Mouse (Mus musculus): Measurements from ENCODE around the gene Tbcd. TPM values are rescaled to one million over a fixed set of nuclear protein-coding genes. Genes with fewer than 3 reads are reported as not detected.

Gene Tbcd
- total and polyA plus RNA-seq, 2 experiments, result 23.5 to 31.8 TPM

- no peaks in the 10 kb centered on the region; the same call in 1 of the 2 replicates for H3K36me3 ChIP-seq (ENCODE audit: control insufficient read depth, insufficient read depth, low read length)
- no peak overlapping the region for H3K4me3 ChIP-seq (ENCODE audit: insufficient read depth, low read depth, low read length)
- no peak overlapping the region for H3K9ac ChIP-seq (ENCODE audit: low read depth, low read length)
- H3K27ac ChIP-seq (replicated peaks; ENCODE audit: insufficient read depth, low read depth, low read length), result no peak overlapping the region
- WGBS, result 94% methylated on average over 6 of the region's 6 CpGs
- no peak for DNase-seq (ENCODE audit: extremely low read depth, low read depth, low spot score)
- H3K27me3 ChIP-seq (ENCODE audit: control insufficient read depth, insufficient read depth, low read length), result no peaks in the 10 kb centered on the region
- no peak for TF ChIP-seq POLR2A (IDR thresholded peaks at IDR 0.05; ENCODE audit: extremely low read depth, insufficient read depth, low read length)
- no peak for TF ChIP-seq CTCF (IDR thresholded peaks at IDR 0.05; ENCODE audit: low read depth, low read length)
- no peaks in the 10 kb centered on the region for H3K4me1 ChIP-seq (ENCODE audit: control insufficient read depth, insufficient read depth, low read length)
- no peaks in the 10 kb centered on the region for H3K79me2 ChIP-seq (ENCODE audit: control insufficient read depth, insufficient read depth, low read length)
These were observed 177.8 kb downstream of the Tbcd start for GRCm38 (mm10) chr11:121629529-121629928.

DNA sequence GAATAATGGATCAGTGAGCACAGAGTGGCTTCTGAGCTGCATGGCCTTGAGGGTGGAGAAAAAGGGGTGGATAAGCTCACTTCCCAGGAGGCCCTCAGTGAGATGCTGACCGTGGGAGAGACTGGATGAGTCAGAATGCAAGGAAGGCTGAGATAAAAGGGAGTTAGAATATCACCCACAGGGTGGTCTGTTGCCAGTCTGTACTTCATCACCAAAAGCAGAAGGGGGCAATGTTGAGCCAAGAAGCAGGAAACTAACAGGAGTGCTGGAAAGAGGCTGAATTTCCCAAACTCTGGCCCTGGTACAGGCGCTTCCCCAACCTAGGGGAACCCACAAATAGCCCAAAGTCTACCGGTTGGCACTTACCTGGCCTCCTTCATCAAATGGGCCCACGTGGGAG, 178.7 kb downstream of the Tbcd start:
- Histone ChIP-seq H3K27ac (replicated peaks; ENCODE audit: insufficient read depth, low read depth, low read length) (no peak overlapping the region), H3K79me2 (ENCODE audit: control insufficient read depth, insufficient read depth, low read length) (no peaks in the 10 kb centered on the region), H3K4me1 (ENCODE audit: control insufficient read depth, insufficient read depth, low read length) (no peaks in the 10 kb centered on the region), H3K27me3 (ENCODE audit: control insufficient read depth, insufficient read depth, low read length) (no peaks in the 10 kb centered on the region), H3K36me3 (ENCODE audit: control insufficient read depth, insufficient read depth, low read length) (no peaks in the 10 kb centered on the region; the same call in 1 of the 2 replicates), H3K9ac (ENCODE audit: low read depth, low read length) (no peak overlapping the region), H3K4me3 (ENCODE audit: insufficient read depth, low read depth, low read length) (no peak overlapping the region)
- WGBS, result 88% methylated on average over 4 of the region's 4 CpGs
- TF ChIP-seq CTCF (IDR thresholded peaks at IDR 0.05; ENCODE audit: low read depth, low read length) (no peak), POLR2A (IDR thresholded peaks at IDR 0.05; ENCODE audit: extremely low read depth, insufficient read depth, low read length) (no peak)
- DNase-seq (ENCODE audit: extremely low read depth, low read depth, low spot score), result no peak

DNA sequence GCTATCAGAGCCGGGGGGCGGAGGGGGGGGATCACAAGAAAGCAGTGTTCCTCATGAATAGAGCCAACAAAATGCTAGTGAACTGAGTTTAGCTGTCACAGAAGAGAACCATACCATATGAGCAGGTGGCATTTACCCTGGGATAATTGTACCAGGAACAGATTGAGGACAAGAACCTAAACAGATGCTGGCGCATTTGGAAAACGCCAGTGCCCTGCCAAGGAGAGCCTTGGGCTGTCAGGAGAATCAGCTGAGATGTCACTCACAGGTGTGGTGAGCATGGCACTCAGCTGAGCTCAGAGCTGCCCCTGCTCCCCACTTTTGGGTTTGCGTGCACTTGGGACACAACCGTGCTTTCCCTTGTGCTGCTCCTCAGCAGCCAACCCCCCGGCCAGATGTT, 179.7 kb downstream of the Tbcd start:
- H3K36me3 ChIP-seq (ENCODE audit: control insufficient read depth, insufficient read depth, low read length), result no peaks in the 10 kb centered on the region; the same call in 1 of the 2 replicates
- TF ChIP-seq CTCF (IDR thresholded peaks at IDR 0.05; ENCODE audit: low read depth, low read length) (no peak), POLR2A (IDR thresholded peaks at IDR 0.05; ENCODE audit: extremely low read depth, insufficient read depth, low read length) (no peak)
- no peaks in the 10 kb centered on the region for H3K4me1 ChIP-seq (ENCODE audit: control insufficient read depth, insufficient read depth, low read length)
- no peak overlapping the region for H3K27ac ChIP-seq (replicated peaks; ENCODE audit: insufficient read depth, low read depth, low read length)
- WGBS, result 97% methylated on average over 7 of the region's 7 CpGs
- H3K4me3 ChIP-seq (ENCODE audit: insufficient read depth, low read depth, low read length), result no peak overlapping the region
- H3K9ac ChIP-seq (ENCODE audit: low read depth, low read length), result no peak overlapping the region
- H3K79me2 ChIP-seq (ENCODE audit: control insufficient read depth, insufficient read depth, low read length), result no peaks in the 10 kb centered on the region
- no peaks in the 10 kb centered on the region for H3K27me3 ChIP-seq (ENCODE audit: control insufficient read depth, insufficient read depth, low read length)
- no peak for DNase-seq (ENCODE audit: extremely low read depth, low read depth, low spot score)

DNA sequence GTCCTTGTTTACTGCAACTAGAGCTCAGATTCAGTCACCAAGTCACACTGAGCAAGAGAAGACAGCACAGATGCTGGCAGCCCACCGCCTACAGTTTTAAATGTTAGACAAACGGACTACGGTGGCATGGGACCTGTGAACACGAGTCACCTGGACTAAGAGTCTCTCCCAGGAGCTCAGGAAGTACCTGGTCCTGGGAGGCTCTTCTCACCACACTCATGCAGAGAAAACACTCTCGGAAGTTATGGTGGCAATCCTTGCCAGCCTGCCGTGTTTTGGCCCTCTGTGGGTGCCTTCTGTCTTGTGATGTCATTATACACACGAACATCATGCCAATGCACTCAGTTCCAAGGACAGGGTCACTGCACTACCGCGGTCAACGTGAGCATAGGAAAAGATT, 184.9 kb downstream of the Tbcd start:
- Histone ChIP-seq H3K36me3 (ENCODE audit: control insufficient read depth, insufficient read depth, low read length) (peaks cover 13% of the 10 kb centered on the region), H3K79me2 (ENCODE audit: control insufficient read depth, insufficient read depth, low read length) (no peaks in the 10 kb centered on the region), H3K27ac (replicated peaks; ENCODE audit: insufficient read depth, low read depth, low read length) (no peak overlapping the region), H3K4me1 (ENCODE audit: control insufficient read depth, insufficient read depth, low read length) (no peaks in the 10 kb centered on the region), H3K9ac (ENCODE audit: low read depth, low read length) (no peak overlapping the region), H3K27me3 (ENCODE audit: control insufficient read depth, insufficient read depth, low read length) (no peaks in the 10 kb centered on the region), H3K4me3 (ENCODE audit: insufficient read depth, low read depth, low read length) (no peak overlapping the region)
- DNase-seq (ENCODE audit: extremely low read depth, low read depth, low spot score), result no peak
- no peak for TF ChIP-seq CTCF (IDR thresholded peaks at IDR 0.05; ENCODE audit: low read depth, low read length)
- TF ChIP-seq POLR2A (IDR thresholded peaks at IDR 0.05; ENCODE audit: extremely low read depth, insufficient read depth, low read length), result no peak
- 89% methylated on average over 10 of the region's 10 CpGs for WGBS

DNA sequence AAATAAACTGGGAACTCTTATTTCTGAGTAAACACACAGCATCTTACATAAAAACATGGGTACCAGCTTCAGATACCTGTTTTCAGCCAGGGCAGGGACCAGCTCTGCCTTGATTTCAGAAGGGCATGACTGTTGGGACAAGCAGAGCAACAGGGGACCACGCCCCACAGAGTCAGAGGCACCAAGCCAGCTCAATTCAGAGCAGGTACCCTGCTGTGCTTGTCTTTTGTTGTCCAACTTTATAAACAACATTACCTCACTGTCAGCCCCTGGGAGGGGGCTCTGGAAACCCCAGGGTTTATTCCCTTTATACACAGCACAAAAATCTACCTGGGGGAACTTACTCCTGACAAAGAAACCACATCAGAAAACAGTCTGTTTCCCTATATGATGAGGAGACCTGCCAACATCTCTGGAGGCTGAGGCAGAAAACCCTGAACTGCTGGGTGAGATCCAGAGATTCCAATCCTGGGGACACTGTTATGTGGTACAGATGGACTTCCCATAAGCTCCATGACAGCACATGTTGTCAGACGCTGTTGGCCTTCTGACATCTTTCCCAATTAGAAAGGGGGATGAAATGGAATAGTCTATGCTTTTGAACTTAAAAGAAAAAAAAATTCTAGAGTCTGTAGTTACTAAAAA, 189.9 kb downstream of the Tbcd start:
- Histone ChIP-seq H3K4me1 (ENCODE audit: control insufficient read depth, insufficient read depth, low read length) (no peaks in the 10 kb centered on the region), H3K79me2 (ENCODE audit: control insufficient read depth, insufficient read depth, low read length) (no peaks in the 10 kb centered on the region), H3K36me3 (ENCODE audit: control insufficient read depth, insufficient read depth, low read length) (peaks cover 22% of the 10 kb centered on the region), H3K27ac (replicated peaks; ENCODE audit: insufficient read depth, low read depth, low read length) (no peak overlapping the region), H3K27me3 (ENCODE audit: control insufficient read depth, insufficient read depth, low read length) (no peaks in the 10 kb centered on the region), H3K9ac (ENCODE audit: low read depth, low read length) (no peak overlapping the region), H3K4me3 (ENCODE audit: insufficient read depth, low read depth, low read length) (no peak overlapping the region)
- WGBS, result 96% methylated on average over 2 of the region's 2 CpGs
- TF ChIP-seq POLR2A (IDR thresholded peaks at IDR 0.05; ENCODE audit: extremely low read depth, insufficient read depth, low read length) (no peak), CTCF (IDR thresholded peaks at IDR 0.05; ENCODE audit: low read depth, low read length) (no peak)
- no peak for DNase-seq (ENCODE audit: extremely low read depth, low read depth, low spot score)

DNA sequence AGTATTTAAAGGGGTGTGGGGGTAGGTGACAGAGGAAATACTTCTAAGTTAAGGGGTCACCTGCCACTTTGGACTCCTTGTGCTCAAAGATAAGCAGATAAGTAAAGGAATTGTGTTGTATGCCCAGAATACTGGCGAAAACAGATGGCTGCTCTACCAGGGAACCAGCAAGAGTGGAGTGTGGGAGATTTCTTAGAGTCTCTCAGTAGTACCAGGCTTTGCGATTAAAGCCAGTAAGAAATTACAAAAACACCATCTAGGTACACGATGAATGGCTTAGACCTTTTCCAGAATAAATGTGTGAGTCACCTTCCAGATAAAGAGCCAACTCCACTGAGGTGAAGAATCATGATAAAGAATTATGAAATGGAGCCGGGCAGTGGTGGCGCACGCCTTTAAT, 193.6 kb downstream of the Tbcd start:
- 95% methylated on average over 6 of the region's 6 CpGs for whole genome bisulfite sequencing
- Histone ChIP-seq H3K4me3 (ENCODE audit: insufficient read depth, low read depth, low read length) (no peak overlapping the region), H3K27me3 (ENCODE audit: control insufficient read depth, insufficient read depth, low read length) (no peaks in the 10 kb centered on the region), H3K9ac (ENCODE audit: low read depth, low read length) (no peak overlapping the region), H3K36me3 (ENCODE audit: control insufficient read depth, insufficient read depth, low read length) (peaks cover 13% of the 10 kb centered on the region), H3K79me2 (ENCODE audit: control insufficient read depth, insufficient read depth, low read length) (no peaks in the 10 kb centered on the region), H3K27ac (replicated peaks; ENCODE audit: insufficient read depth, low read depth, low read length) (no peak overlapping the region), H3K4me1 (ENCODE audit: control insufficient read depth, insufficient read depth, low read length) (no peaks in the 10 kb centered on the region)
- DNase-seq (ENCODE audit: extremely low read depth, low read depth, low spot score), result no peak
- no peak for TF ChIP-seq CTCF (IDR thresholded peaks at IDR 0.05; ENCODE audit: low read depth, low read length)
- no peak for TF ChIP-seq POLR2A (IDR thresholded peaks at IDR 0.05; ENCODE audit: extremely low read depth, insufficient read depth, low read length)
